Mouse (Mus musculus) embryonic fibroblast, embryonic 13.5 days (primary cell): ENCODE measurements at regions not wholly inside any gene's neighbourhood (a gene's known extent, or its start where the extent isn't known, plus 50 kb on each side); places are given as distances from the start of the nearest gene placed in this dataset.

Experiments used
- CTCF ChIP-seq: IDR thresholded peaks from 2 replicates; pipeline ENCODE4 v1.5.1; 2011; ENCODE audit warnings: mild to moderate bottlenecking, control low read depth, low read length, moderate library complexity, borderline replicate concordance; ENCODE audit not compliant: insufficient read depth
- POLR2A ChIP-seq: IDR thresholded peaks from 2 replicates; pipeline ENCODE4 v1.6.1; 2011; ENCODE audit warnings: low read depth, mild to moderate bottlenecking, control low read depth, low read length, moderate library complexity

- TF ChIP-seq POLR2A, result no peak
- no peak for TF ChIP-seq CTCF
Measured at GRCm38 (mm10) chr11:111671865-111672264, 605.9 kb downstream of the Kcnj2 start.
